Mouse (Mus musculus) ES-Bruce4 (cell line): ENCODE data around the gene Camta1.

ENCODE experiments used
- CTCF ChIP-seq: IDR thresholded peaks from one replicate; pipeline ENCODE4 v1.8.1; 2011; ENCODE audit warnings: low read depth, low read length
- EP300 ChIP-seq: IDR thresholded peaks from 2 replicates; pipeline ENCODE4 v1.6.1; 2011; ENCODE audit warnings: low read depth, low read length; ENCODE audit not compliant: insufficient read depth
- POLR2A ChIP-seq: IDR thresholded peaks from one replicate; pipeline ENCODE4 v1.8.1; 2011; ENCODE audit warnings: low read length; ENCODE audit not compliant: insufficient read depth

DNA sequence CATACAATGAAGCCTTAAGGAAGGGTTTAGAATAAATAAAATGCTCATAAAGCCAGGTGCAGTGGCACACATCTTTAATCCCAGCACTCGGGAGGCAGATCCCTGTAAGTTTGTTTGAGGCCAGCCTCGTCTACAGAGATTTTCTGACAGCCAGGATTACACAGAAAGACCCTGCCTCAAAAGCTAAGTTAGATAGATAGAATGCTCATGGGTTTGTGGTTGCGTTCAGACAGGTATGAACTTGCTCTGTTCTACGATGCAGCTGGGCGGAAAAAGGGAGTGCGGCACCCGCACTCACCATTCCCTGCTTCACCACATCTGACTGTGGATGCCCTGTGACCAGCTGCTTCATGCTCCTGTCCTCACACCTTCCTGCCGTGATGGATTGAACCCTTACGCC, 882.2 kb downstream of the Camta1 start:
- no peak for TF ChIP-seq CTCF
- TF ChIP-seq POLR2A, result no peak
- no peak for TF ChIP-seq EP300
